Mouse (Mus musculus): ENCODE results near the gene Cnksr1. TPM values are rescaled to one million over a fixed set of nuclear protein-coding genes. Genes with fewer than 3 reads are reported as not detected.

Gene Cnksr1
- total RNA-seq, 2 experiments from 2014 or later: 2.3 to 3.2 TPM

- no peak for DNase-seq
- intact Hi-C loops (cut with DNase I): no loop called here
These were observed 11.0 kb downstream of the Cnksr1 start, which contains the start of gene Catsper4 for GRCm38 (mm10) chr4:134227194-134227593. Gene Catsper4 (minus strand): TSS chr4:134227383.

GRCm38 (mm10) chr4:134222793-134223600, 15.2 kb downstream of the Cnksr1 start:
- intact Hi-C loops (cut with DNase I): no loop called here
- DNase-seq: no peak

- DNase-seq: no peak
- intact Hi-C loops (cut with DNase I): no loop called here
These were observed 31.6 kb downstream of the Cnksr1 start for GRCm38 (mm10) chr4:134206488-134207053.

GRCm38 (mm10) chr4:134203340-134203896, 34.8 kb downstream of the Cnksr1 start:
- intact Hi-C loops (cut with DNase I): no loop called here
- no peak for DNase-seq

- no peak for DNase-seq
- intact Hi-C loops (cut with DNase I): no loop called here
These were observed 35.3 kb downstream of the Cnksr1 start, which contains the start of gene Gm7534 for GRCm38 (mm10) chr4:134202904-134203303. Gene Gm7534 (minus strand): TSS chr4:134203004.

- DNase-seq: no peak
- intact Hi-C loops (cut with DNase I): no loop called here
These were observed 38.8 kb downstream of the Cnksr1 start for GRCm38 (mm10) chr4:134199371-134199770.

- intact Hi-C loops (cut with DNase I): loop anchor here (2.0 to 5.0 kb wide), 3 partner anchors 61 to 101 kb away; partner anchors contain the start of genes Gm30191 and Pdik1l
- no peak for DNase-seq
These were observed 51.9 kb downstream of the Cnksr1 start for GRCm38 (mm10) chr4:134186268-134186667.

GRCm38 (mm10) chr4:134185569-134185968, 52.6 kb downstream of the Cnksr1 start:
- no peak for DNase-seq
- intact Hi-C loops (cut with DNase I): loop anchor here (5.0 kb wide), 1 partner anchor 82 kb away; no protein-coding TSS in a partner anchor

- intact Hi-C loops (cut with DNase I): no loop called here
- no peak for DNase-seq
These were observed 54.5 kb downstream of the Cnksr1 start for GRCm38 (mm10) chr4:134183711-134184110.

- no peak for DNase-seq
- intact Hi-C loops (cut with DNase I): no loop called here
These were observed 56.4 kb downstream of the Cnksr1 start for GRCm38 (mm10) chr4:134181825-134182224.

- DNase-seq: no peak
- intact Hi-C loops (cut with DNase I): no loop called here
These were observed 57.1 kb downstream of the Cnksr1 start for GRCm38 (mm10) chr4:134181112-134181511.

Other genes starting within 250 kb of the Cnksr1 start
- gene Dhdds, start 237.5 kb downstream of the Cnksr1 start, total RNA-seq (2021): 10 to 100 TPM; 25.5 to 27.5 TPM
- not detected for gene Lin28a, start 219.6 kb downstream of the Cnksr1 start, total RNA-seq (2021)
- gene Zfp683, start 184.6 kb downstream of the Cnksr1 start, total RNA-seq (2021): not detected
- gene Crybg2, start 177.6 kb downstream of the Cnksr1 start, total RNA-seq (2021): under 1 TPM in 1 of 2 experiments, not detected in 1; 0.24 TPM
- gene Cd52, start 143.3 kb downstream of the Cnksr1 start, total RNA-seq (2021): 10 to 100 TPM in 1 of 2 experiments, 1 to 10 TPM in 1; 3.5 to 10.3 TPM
- gene Ubxn11, start 135.8 kb downstream of the Cnksr1 start, total RNA-seq (2021): 1 to 10 TPM; 1.4 to 1.7 TPM
- 10 to 100 TPM; 47.4 to 51.4 TPM for gene Sh3bgrl3, start 109.6 kb downstream of the Cnksr1 start, total RNA-seq (2021)
- gene Cep85, start 51.3 kb downstream of the Cnksr1 start, total RNA-seq (2021): 10 to 100 TPM; 31.5 to 33.7 TPM
- gene Gm7534, start 35.4 kb downstream of the Cnksr1 start, total RNA-seq (2021): not detected
- not detected for gene Catsper4, start 11.0 kb downstream of the Cnksr1 start, total RNA-seq (2021)
- gene E130218I03Rik, start 5.3 kb upstream of the Cnksr1 start, total RNA-seq (2021): not detected
- gene Zfp593, start 7.2 kb upstream of the Cnksr1 start, total RNA-seq (2021): 1 to 10 TPM; 2.4 to 3.3 TPM
- gene Gm30191, start 8.5 kb upstream of the Cnksr1 start, total RNA-seq (2021): not detected
- 10 to 100 TPM in 1 of 2 experiments, 1 to 10 TPM in 1; 8.6 to 13.8 TPM for gene Grrp1, start 15.7 kb upstream of the Cnksr1 start, total RNA-seq (2021)
- 1 to 10 TPM; 6.6 to 8.6 TPM for gene Pdik1l, start 49.5 kb upstream of the Cnksr1 start, total RNA-seq (2021)
- gene Trim63, start 76.7 kb upstream of the Cnksr1 start, total RNA-seq (2021): 100 to 1,000 TPM; 193 to 217 TPM
- gene Slc30a2, start 104.8 kb upstream of the Cnksr1 start, total RNA-seq (2021): under 1 TPM; 0.68 to 0.96 TPM
- gene Extl1, start 145.5 kb upstream of the Cnksr1 start, total RNA-seq (2021): 10 to 100 TPM; 11.4 to 12.0 TPM
- gene Pafah2, start 157.9 kb upstream of the Cnksr1 start, total RNA-seq (2021): 1 to 10 TPM; 7.5 to 8.6 TPM
- 10 to 100 TPM; 50.0 to 79.2 TPM for gene Stmn1, start 229.9 kb upstream of the Cnksr1 start, total RNA-seq (2021)

Data from heart, postnatal 14 days (tissue).